Mouse (Mus musculus) liver, postnatal 0 days (tissue): ENCODE results near the gene Hira.

Experiments
- CTCF ChIP-seq: sonication (generic); IDR thresholded peaks from 2 replicates; pipeline ENCODE4 v1.5.1; 2016; ENCODE audit warnings: antibody characterized with exemption, low read depth
- EP300 ChIP-seq: IDR thresholded peaks from 2 replicates; pipeline ENCODE4 v1.6.1; 2016; ENCODE audit warnings: antibody characterized with exemption, low read depth, mild to moderate bottlenecking

GRCm38 (mm10) chr16:18877386-18878090 is 701 bp downstream of the Hira start:
- TF ChIP-seq CTCF: peak; percentile 64
- no peak for TF ChIP-seq EP300
